Mouse (Mus musculus) central nervous system, embryonic 11.5 days (tissue): ENCODE measurements around the gene Mtmr3. TPM values are rescaled to one million over a fixed set of nuclear protein-coding genes. Genes with fewer than 3 reads are reported as not detected.

Experiments used
- polyA plus RNA-seq: library from polyadenylated mRNA; depleted of rRNA; stranded (reverse); fragments of >200 nt; gene quantifications from 2 replicates; pipeline ENCODE4 v1.2.3, GENCODE M21; 2012; rRNA removed

The Mtmr3 gene
- 27.3 and 35.0 TPM in 2 replicates for polyA plus RNA-seq

GRCm38 (mm10) chr11:4594608-4595500 is at the start of gene Mtmr3:
Gene Mtmr3 (minus strand): TSS chr11:4594863.

GRCm38 (mm10) chr11:4637534-4638234 is 43.0 kb upstream of the Mtmr3 start, which contains the start of gene Ascc2:
Gene Ascc2 (plus strand): TSS chr11:4637747.

GRCm38 (mm10) chr11:4620017-4620485 is 25.4 kb upstream of the Mtmr3 start, which contains the start of gene Gm11032:
Gene Gm11032 (plus strand): TSS chr11:4620067.

GRCm38 (mm10) chr11:4440978-4441377 is 153.7 kb downstream of the Mtmr3 start, which contains the start of gene Hormad2:
Gene Hormad2 (minus strand): TSS chr11:4441105.

Other genes starting within 250 kb of the Mtmr3 start
- 0.26 and 0.29 TPM in 2 replicates for gene Hormad2, start 153.8 kb downstream of the Mtmr3 start, polyA plus RNA-seq
- not detected in 2 replicates for gene Gm11032, start 25.2 kb upstream of the Mtmr3 start, polyA plus RNA-seq
- gene Ascc2, start 42.9 kb upstream of the Mtmr3 start, polyA plus RNA-seq: 38.0 and 41.3 TPM in 2 replicates
- 378 and 669 TPM in 2 replicates for gene Uqcr10, start 109.5 kb upstream of the Mtmr3 start, polyA plus RNA-seq
- 43.1 and 52.1 TPM in 2 replicates for gene Zmat5, start 109.8 kb upstream of the Mtmr3 start, polyA plus RNA-seq
- 0.92 and 1.8 TPM in 2 replicates for gene Cabp7, start 151.9 kb upstream of the Mtmr3 start, polyA plus RNA-seq